Mouse (Mus musculus) MEL (cell line): ENCODE data around the gene Ugt1a6b. TPM values are rescaled to one million over a fixed set of nuclear protein-coding genes. Genes with fewer than 3 reads are reported as not detected.
A peak's percentile ranks its signal among the peaks of the same experiment; 100 is the strongest.
"Not testable (repeated sequence)": the region's sequence is repeated elsewhere in the genome, so short reads cannot be mapped to it uniquely, and the experiment has no call there.

Experiments used
- DNase-seq: peaks from one replicate; pipeline ENCODE4 v3.0.0; 2011; ENCODE audit warnings: low read depth, low spot score
- H3K27ac ChIP-seq: 2 replicates; pipeline ENCODE4 v1.5.1; 2012; ENCODE audit warnings: low read depth, mild to moderate bottlenecking, control low read depth, low read length, moderate library complexity; ENCODE audit not compliant: control insufficient read depth
- H3K27me3 ChIP-seq, 2 experiments: fragments of 150-350 bp in 1 of 2; sonication (generic) in 1 of 2; 2 replicates each; pipeline ENCODE4 v1.6.1; 2012; ENCODE audit warnings: low read length in 2 of 2, mild to moderate bottlenecking in 2 of 2, improper control_type of control experiment in 1 of 2, moderate library complexity in 1 of 2; ENCODE audit not compliant: insufficient read depth in 2 of 2, control insufficient read depth in 1 of 2
- H3K36me3 ChIP-seq, 2 experiments: 2 replicates each; pipeline ENCODE4 v1.6.1; 2012 to 2014; ENCODE audit warnings: low read length in 2 of 2, improper control_type of control experiment in 1 of 2, inconsistent platforms in 1 of 2, mild to moderate bottlenecking in 1 of 2; ENCODE audit not compliant: insufficient read depth in 2 of 2, control insufficient read depth in 1 of 2
- H3K4me1 ChIP-seq, 2 experiments: fragments of 150-350 bp in 1 of 2; sonication (generic) in 1 of 2; 2 replicates each; pipeline ENCODE4 v1.6.1; 2012; ENCODE audit warnings: low read length in 2 of 2, improper control_type of control experiment in 1 of 2, mild to moderate bottlenecking in 1 of 2; ENCODE audit not compliant: insufficient read depth in 2 of 2, control insufficient read depth in 1 of 2
- H3K4me3 ChIP-seq, 2 experiments: fragments of 150-350 bp in 1 of 2; sonication (generic) in 1 of 2; 2 replicates each; pipeline ENCODE4 v1.5.1; 2012; ENCODE audit warnings: low read depth in 2 of 2, low read length in 2 of 2, mild to moderate bottlenecking in 2 of 2, moderate library complexity in 2 of 2, control low read depth in 1 of 2, improper control_type of control experiment in 1 of 2; ENCODE audit not compliant: control insufficient read depth in 1 of 2, insufficient read depth in 1 of 2
- H3K79me2 ChIP-seq: 2 replicates; pipeline ENCODE4 v1.6.1; 2012; ENCODE audit warnings: mild to moderate bottlenecking, low read length, moderate library complexity; ENCODE audit not compliant: control insufficient read depth, poor library complexity, insufficient read depth
- H3K9ac ChIP-seq: 2 replicates; pipeline ENCODE4 v1.6.1; 2012; ENCODE audit warnings: low read depth, mild to moderate bottlenecking, control low read depth, low read length, moderate library complexity; ENCODE audit not compliant: control insufficient read depth, poor library complexity, severe bottlenecking
- H3K9me3 ChIP-seq: fragments of 150-350 bp; sonication (generic); replicated peaks from 2 replicates; pipeline ENCODE4 v1.6.1; 2012; ENCODE audit warnings: mild to moderate bottlenecking, low read length, improper control_type of control experiment, moderate library complexity; ENCODE audit not compliant: insufficient read depth
- CTCF ChIP-seq, 3 experiments: IDR thresholded peaks in 2 of 3; conservative IDR thresholded peaks in 1 of 3; 2 replicates each; pipeline ENCODE4 v1.5.1; 2011 to 2012; ENCODE audit warnings: low read length in 3 of 3, low read depth in 2 of 3, mild to moderate bottlenecking in 2 of 3, improper control_type of control experiment in 1 of 3, inconsistent platforms in 1 of 3, mixed read lengths in 1 of 3, moderate library complexity in 1 of 3; ENCODE audit not compliant: control insufficient read depth in 1 of 3, insufficient read depth in 1 of 3, poor library complexity in 1 of 3, severe bottlenecking in 1 of 3
- RAD21 ChIP-seq: IDR thresholded peaks from 2 replicates; pipeline ENCODE4 v1.6.1; 2011; ENCODE audit warnings: mild to moderate bottlenecking, low read depth, low read length, improper control_type of control experiment
- RCOR1 ChIP-seq: IDR thresholded peaks from 2 replicates; pipeline ENCODE4 v1.6.1; 2012; ENCODE audit warnings: low read depth, mild to moderate bottlenecking, inconsistent platforms, low read length, improper control_type of control experiment
- SMC3 ChIP-seq: IDR thresholded peaks from 2 replicates; pipeline ENCODE4 v1.6.1; 2011; ENCODE audit warnings: low read depth, low read length, improper control_type of control experiment
- polyA plus RNA-seq, 2 experiments: library from polyadenylated mRNA; stranded (reverse) in 1 of 2; unstranded in 1 of 2; fragments of >175 nt in 1 of 2; fragments of >200 nt in 1 of 2; gene quantifications; 2 replicates each; pipeline versions ENCODE4 v1.2.1 to v1.2.4; 2012; ENCODE audit warnings: low replicate concordance in 2 of 2, low read depth in 1 of 2; ENCODE audit not compliant: insufficient read length in 2 of 2, insufficient read depth in 1 of 2, missing spikeins in 1 of 2
- total RNA-seq: library from RNA; depleted of rRNA; stranded (reverse); fragments of 300-350 nt; gene quantifications from 2 replicates; pipeline ENCODE4 v1.2.3, GENCODE M21; 2012

Ugt1a6b gene
- total and polyA plus RNA-seq, 3 experiments = not detected

DNA sequence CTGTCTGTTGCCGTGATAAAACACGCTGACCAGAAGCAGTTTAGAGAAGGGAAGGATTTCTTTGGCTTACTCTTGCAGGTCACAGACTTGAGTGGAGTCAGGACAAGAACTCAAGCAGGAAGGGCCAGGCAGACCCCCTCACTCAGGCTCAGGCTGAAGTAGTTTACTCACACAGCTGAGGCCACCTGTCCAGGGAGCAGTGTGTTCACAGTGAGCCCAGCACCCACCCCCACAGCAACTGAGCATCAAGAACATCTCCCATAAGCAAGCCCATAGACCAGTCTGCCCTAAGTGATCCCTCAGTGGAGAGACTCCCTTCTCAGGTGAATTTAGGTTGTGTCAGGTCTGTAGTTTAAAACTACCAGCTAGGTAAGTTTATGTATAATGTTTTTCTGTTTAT lies 6.6 kb downstream of the Ugt1a6b start:
- H3K4me3 ChIP-seq, H3K9me3 ChIP-seq, H3K9ac ChIP-seq, H3K36me3 ChIP-seq, H3K27me3 ChIP-seq, H3K79me2 ChIP-seq, H3K4me1 ChIP-seq, H3K27ac ChIP-seq, DNase-seq: not testable (repeated sequence)

DNA sequence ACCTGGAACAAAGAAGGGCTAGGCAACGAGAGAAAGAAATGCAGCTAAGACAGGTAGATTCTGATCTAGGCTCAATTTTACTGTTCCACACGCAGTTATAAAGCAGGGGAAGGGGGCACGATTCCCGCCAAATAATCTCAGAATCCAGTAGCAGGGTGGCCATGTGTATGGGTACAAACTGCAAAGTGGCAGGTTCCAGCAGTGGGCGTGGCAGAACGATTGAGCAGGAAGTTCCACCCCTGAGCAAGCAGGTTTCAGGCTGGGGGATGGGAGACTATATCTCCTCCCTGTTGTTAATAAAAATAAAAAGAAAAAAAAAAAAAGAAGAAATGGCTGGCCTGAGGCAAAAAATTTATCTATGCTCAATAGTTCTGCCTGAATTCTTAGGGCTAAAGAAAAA lies 9.7 kb downstream of the Ugt1a6b start:
- not testable (repeated sequence) for H3K79me2 ChIP-seq, H3K36me3 ChIP-seq, H3K4me3 ChIP-seq, DNase-seq, H3K27me3 ChIP-seq, H3K9ac ChIP-seq, H3K4me1 ChIP-seq, H3K27ac ChIP-seq, H3K9me3 ChIP-seq

DNA sequence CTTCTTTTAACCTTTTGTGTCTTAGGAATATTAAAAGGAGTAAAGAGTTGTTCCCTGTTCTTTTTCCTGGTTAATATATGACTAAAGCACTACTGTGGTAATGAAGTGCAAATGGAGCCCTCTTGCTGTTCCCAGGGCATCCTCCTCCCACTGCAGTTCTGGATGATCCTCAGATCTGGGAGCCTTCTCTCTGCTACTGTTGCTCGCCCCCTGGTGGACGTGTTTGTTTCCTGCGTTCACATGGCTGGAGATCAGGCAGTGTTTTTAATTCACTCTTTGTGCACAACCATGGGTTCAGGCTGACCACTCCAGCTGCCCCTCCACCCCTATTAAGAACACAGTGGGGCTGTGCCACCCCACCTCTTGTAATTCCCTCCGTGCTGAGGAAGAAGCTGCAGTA lies 17.5 kb downstream of the Ugt1a6b start:
- not testable (repeated sequence) for H3K4me1 ChIP-seq, DNase-seq, H3K9ac ChIP-seq, H3K9me3 ChIP-seq, H3K4me3 ChIP-seq, H3K36me3 ChIP-seq, H3K27me3 ChIP-seq, H3K79me2 ChIP-seq, H3K27ac ChIP-seq

GRCm38 (mm10) chr1:88121521-88121920 lies 18.5 kb downstream of the Ugt1a6b start:
- not testable (repeated sequence) for H3K4me1 ChIP-seq, H3K9me3 ChIP-seq, H3K27me3 ChIP-seq, H3K4me3 ChIP-seq, DNase-seq, H3K9ac ChIP-seq, H3K79me2 ChIP-seq, H3K36me3 ChIP-seq, H3K27ac ChIP-seq
- TF ChIP-seq RCOR1 = peak; percentile 28; the same call in 1 of the 2 replicates
- peak in 2 of 3 experiments; percentile 37; a peak in 4 of 6 replicates for TF ChIP-seq CTCF (IDR thresholded peaks at IDR 0.05 in 2 of 3, conservative IDR thresholded peaks at IDR 0.05 in 1 of 3; ENCODE audit: control insufficient read depth in 1 of 3, insufficient read depth in 1 of 3, low read depth in 2 of 3, low read length in 3 of 3, poor library complexity in 1 of 3, severe bottlenecking in 1 of 3)
- TF ChIP-seq RAD21 = peak; percentile 21
- TF ChIP-seq SMC3 = peak; percentile 28

- H3K4me3 ChIP-seq, H3K4me1 ChIP-seq, H3K27ac ChIP-seq, H3K27me3 ChIP-seq, H3K9me3 ChIP-seq, H3K79me2 ChIP-seq, H3K36me3 ChIP-seq, DNase-seq, H3K9ac ChIP-seq: not testable (repeated sequence)
Observed at GRCm38 (mm10) chr1:88125827-88126360, 22.8 kb downstream of the Ugt1a6b start.

GRCm38 (mm10) chr1:88129091-88129490 lies 26.0 kb downstream of the Ugt1a6b start:
- not testable (repeated sequence) for H3K36me3 ChIP-seq, H3K9me3 ChIP-seq, H3K4me1 ChIP-seq, H3K4me3 ChIP-seq, H3K27me3 ChIP-seq, H3K9ac ChIP-seq, H3K79me2 ChIP-seq, H3K27ac ChIP-seq, DNase-seq

DNA sequence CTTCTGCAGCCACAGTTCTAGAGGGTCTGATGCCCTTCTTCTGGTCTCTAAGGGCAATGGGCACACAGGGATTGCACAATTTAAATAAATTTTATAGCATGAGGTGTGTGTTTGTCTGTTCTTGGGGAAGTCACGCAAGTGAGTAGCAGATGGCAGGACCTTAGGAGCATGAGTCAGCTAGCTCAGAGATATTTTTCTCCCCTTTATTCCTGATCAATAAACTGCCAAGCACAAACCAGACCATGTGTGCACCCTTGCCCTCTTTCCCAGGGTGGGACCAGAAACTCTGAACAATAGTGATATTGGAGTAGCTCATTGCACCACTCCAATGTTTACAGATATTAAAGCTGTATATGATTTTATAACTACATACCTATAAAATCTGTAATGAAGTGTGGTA lies 27.2 kb downstream of the Ugt1a6b start:
- not testable (repeated sequence) for H3K4me3 ChIP-seq, H3K27ac ChIP-seq, H3K9me3 ChIP-seq, H3K4me1 ChIP-seq, H3K9ac ChIP-seq, DNase-seq, H3K27me3 ChIP-seq, H3K79me2 ChIP-seq, H3K36me3 ChIP-seq
